17 mouse cellular contexts compared by ENCODE assay signal in genomic region chr6:146195854-146196457, GRCm38 (mm10).
DNase-seq lines count a peak whose midpoint lies in the region; ATAC-seq lines count a peak whose summit lies in the region.
"Had no signal": no experiment of that assay in that cellular context is flagged by ENCODE, and none has a peak within 500 bp of the region (broad histone marks: within the 10 kb centered on the region; RNA-seq: fewer than 3 reads in every experiment).

No protein-coding gene starts in this region.

- H3K9ac ChIP-seq in heart, embryonic 11.5 days (ENCODE audit: low read depth, low read length), result no peak overlapping the region
- no peak overlapping the region for H3K9ac ChIP-seq in hindbrain, embryonic 11.5 days (ENCODE audit: low read depth, low read length)
- H3K9ac ChIP-seq: embryonic facial prominence, embryonic 15.5 days; hindbrain, embryonic 14.5 days; limb, embryonic 15.5 days had no signal

- DNase-seq in heart, adult 18-20 months, result peak; percentile 30 to 41
- peak; percentile 62 for DNase-seq in 3134 (ENCODE audit: extremely low read depth, insufficient read length, low spot score)
- DNase-seq in adrenal gland, adult 2 months, result peak; percentile 81
- DNase-seq in fibroblast of lung, adult 2 months (ENCODE audit: low read depth), result peak; percentile 35
- no peak for DNase-seq in cerebellum, adult 11 months
- no peak for DNase-seq in hindbrain, embryonic 11.5 days (ENCODE audit: low spot score)
- DNase-seq in kidney, postnatal 14 days, result no peak
- DNase-seq: cerebellum, adult 8-10 months; kidney, postnatal 25 days had no signal

- H3K4me2 ChIP-seq in heart, embryonic 11.5 days, result no peak overlapping the region
- H3K4me2 ChIP-seq in hindbrain, embryonic 11.5 days (replicated peaks; ENCODE audit: low read depth, low read length), result no peak overlapping the region
- H3K4me2 ChIP-seq: embryonic facial prominence, embryonic 15.5 days; hindbrain, embryonic 14.5 days; limb, embryonic 15.5 days; midbrain, embryonic 11.5 days had no signal

- H3K27ac ChIP-seq in heart, embryonic 11.5 days (ENCODE audit: low read depth, low read length), result no peak overlapping the region
- no peak overlapping the region for H3K27ac ChIP-seq in hindbrain, embryonic 11.5 days (ENCODE audit: low read depth, low read length)
- H3K27ac ChIP-seq: embryonic facial prominence, embryonic 15.5 days; hindbrain, embryonic 14.5 days; limb, embryonic 15.5 days had no signal

- no peak overlapping the region for H3K4me3 ChIP-seq in heart, embryonic 11.5 days (ENCODE audit: low read depth, low read length)
- H3K4me3 ChIP-seq in hindbrain, embryonic 11.5 days (ENCODE audit: low read depth, low read length), result no peak overlapping the region
- H3K4me3 ChIP-seq: embryonic facial prominence, embryonic 15.5 days; limb, embryonic 15.5 days had no signal

- no peaks in the 10 kb centered on the region for H3K4me1 ChIP-seq in heart, embryonic 11.5 days (ENCODE audit: control insufficient read depth, insufficient read depth, low read length)
- H3K4me1 ChIP-seq in hindbrain, embryonic 11.5 days (replicated peaks; ENCODE audit: control insufficient read depth, insufficient read depth, low read length), result no peaks in the 10 kb centered on the region
- H3K4me1 ChIP-seq: embryonic facial prominence, embryonic 15.5 days; limb, embryonic 15.5 days had no signal

- no peaks in the 10 kb centered on the region; the same call in 1 of the 2 replicates for H3K9me3 ChIP-seq in heart, embryonic 11.5 days (replicated peaks; ENCODE audit: control insufficient read depth, low read length)
- H3K9me3 ChIP-seq in hindbrain, embryonic 11.5 days (ENCODE audit: control insufficient read depth, low read length), result no peaks in the 10 kb centered on the region
- H3K9me3 ChIP-seq: embryonic facial prominence, embryonic 15.5 days; G1E; limb, embryonic 15.5 days had no signal

- no peaks in the 10 kb centered on the region for H3K27me3 ChIP-seq in heart, embryonic 11.5 days (ENCODE audit: control insufficient read depth, insufficient read depth, low read length)
- no peaks in the 10 kb centered on the region for H3K27me3 ChIP-seq in hindbrain, embryonic 11.5 days (ENCODE audit: control insufficient read depth, insufficient read depth, low read length)
- H3K27me3 ChIP-seq: embryonic facial prominence, embryonic 15.5 days; limb, embryonic 15.5 days had no signal

- H3K36me3 ChIP-seq in heart, embryonic 11.5 days (ENCODE audit: control insufficient read depth, insufficient read depth, low read length), result 0 out of 2 replicates have a peak, but pooled peaks cover 9% of the 10 kb centered on the region
- no peaks in the 10 kb centered on the region for H3K36me3 ChIP-seq in hindbrain, embryonic 11.5 days (ENCODE audit: control insufficient read depth, insufficient read depth, low read length)
- H3K36me3 ChIP-seq: embryonic facial prominence, embryonic 15.5 days had no signal

- ATAC-seq in heart, embryonic 11.5 days (replicated peaks; ENCODE audit: insufficient number of reproducible peaks, low FRiP score, low TSS enrichment), result no peak
- no peak for ATAC-seq in hindbrain, embryonic 11.5 days (ENCODE audit: low FRiP score)
- ATAC-seq: forebrain, embryonic 14.5 days; intestine, postnatal 0 days had no signal

- WGBS in heart, embryonic 11.5 days (ENCODE audit: insufficient replicate concordance), result 78% methylated on average over 7 of the region's 7 CpGs
- 88% methylated on average over 7 of the region's 7 CpGs for WGBS in hindbrain, embryonic 11.5 days

Comparison
In these comparisons a context has a peak if more than half of its experiments do, and no peak if none do; other contexts are left out.
1. DNase-seq: peak in heart, adult 18-20 months (2 of 2), 3134 (single experiment), adrenal gland, adult 2 months (single experiment) and fibroblast of lung, adult 2 months (single experiment); none in cerebellum, adult 11 months (single experiment), hindbrain, embryonic 11.5 days (single experiment) and kidney, postnatal 14 days (single experiment).